Mouse (Mus musculus) right cerebral cortex, postnatal 14 days (tissue): ENCODE data around the gene Svopl.
A peak's percentile ranks its signal among the peaks of the same experiment; 100 is the strongest.

Experiments
- DNase-seq: peaks from one replicate; pipeline ENCODE4 v3.0.0; 2022

Svopl gene

GRCm38 (mm10) chr6:38046838-38047237 lies at the start of gene Svopl:
Gene Svopl, minus strand, starts transcription at chr6:38046996.
- DNase-seq = no peak

- DNase-seq = no peak
Measured at GRCm38 (mm10) chr6:38094701-38095100, 47.9 kb upstream of the Svopl start.

- no peak for DNase-seq
Measured at GRCm38 (mm10) chr6:38092539-38092938, 45.7 kb upstream of the Svopl start.

- DNase-seq = no peak
Measured at GRCm38 (mm10) chr6:38087242-38088026, 40.6 kb upstream of the Svopl start.

GRCm38 (mm10) chr6:38083204-38083603 lies 36.4 kb upstream of the Svopl start:
- DNase-seq = no peak

- DNase-seq = no peak
Measured at GRCm38 (mm10) chr6:38081727-38082341, 35.0 kb upstream of the Svopl start.

GRCm38 (mm10) chr6:38080364-38080763 lies 33.6 kb upstream of the Svopl start:
- no peak for DNase-seq

- DNase-seq = no peak
Measured at GRCm38 (mm10) chr6:38073592-38073991, 26.8 kb upstream of the Svopl start.

- no peak for DNase-seq
Measured at GRCm38 (mm10) chr6:38072137-38072796, 25.5 kb upstream of the Svopl start.

GRCm38 (mm10) chr6:38071256-38071655 lies 24.5 kb upstream of the Svopl start:
- no peak for DNase-seq

GRCm38 (mm10) chr6:38066215-38066614 lies 19.4 kb upstream of the Svopl start:
- peak; percentile 55 for DNase-seq

GRCm38 (mm10) chr6:38065501-38066122 lies 18.8 kb upstream of the Svopl start:
- DNase-seq = peak; percentile 27

GRCm38 (mm10) chr6:38065122-38065500 lies 18.3 kb upstream of the Svopl start:
- peak; percentile 57 for DNase-seq

GRCm38 (mm10) chr6:38064621-38065020 lies 17.8 kb upstream of the Svopl start:
- DNase-seq = no peak

GRCm38 (mm10) chr6:38058805-38059204 lies 12.0 kb upstream of the Svopl start:
- DNase-seq = no peak

GRCm38 (mm10) chr6:38055471-38056330 lies 8.9 kb upstream of the Svopl start:
- DNase-seq = no peak

- DNase-seq = no peak
Measured at GRCm38 (mm10) chr6:38049601-38050000, 2.8 kb upstream of the Svopl start.

- no peak for DNase-seq
Measured at GRCm38 (mm10) chr6:38048800-38049561, 2.2 kb upstream of the Svopl start.

GRCm38 (mm10) chr6:38048003-38048402 lies 1.2 kb upstream of the Svopl start:
- DNase-seq = no peak

GRCm38 (mm10) chr6:38032801-38033566 lies 13.8 kb downstream of the Svopl start:
- no peak for DNase-seq
